Mouse (Mus musculus): ENCODE measurements at regions not wholly inside any gene's neighbourhood (a gene's known extent, or its start where the extent isn't known, plus 50 kb on each side); places are given as distances from the start of the nearest gene placed in this dataset.

DNA sequence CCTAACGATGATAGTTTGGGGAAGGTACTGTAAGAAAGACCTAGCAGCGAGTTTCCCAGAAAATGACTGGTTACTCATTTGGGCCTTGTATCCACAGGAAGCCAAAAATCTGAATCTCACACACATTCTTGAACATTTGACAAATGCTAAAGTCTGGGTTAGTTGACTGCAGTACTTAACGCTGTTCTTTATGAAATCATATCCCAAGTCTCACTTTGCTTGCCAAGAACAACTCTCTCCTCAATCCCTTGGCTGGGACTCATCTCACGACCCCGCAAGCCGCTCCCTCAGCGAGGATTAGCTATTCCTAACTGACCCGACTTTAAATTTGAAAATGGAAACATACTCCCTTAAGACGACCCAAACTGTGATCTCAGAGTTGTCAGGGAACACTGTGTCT lies 54.8 kb upstream of the Skap2 start:
- no peak overlapping the region for H3K9ac ChIP-seq (ENCODE audit: control insufficient read depth, low read depth, low read length, poor library complexity, severe bottlenecking)
- no peaks in the 10 kb centered on the region for H3K9me3 ChIP-seq (replicated peaks; ENCODE audit: insufficient read depth, low read length)
- TF ChIP-seq RAD21 (IDR thresholded peaks at IDR 0.05; ENCODE audit: low read depth, low read length), result no peak
- TF ChIP-seq TBP (IDR thresholded peaks at IDR 0.05; ENCODE audit: low read depth, low read length), result no peak
- no peak for TF ChIP-seq KAT2A (conservative IDR thresholded peaks at IDR 0.05; ENCODE audit: low read depth, low read length)
- no peak for TF ChIP-seq USF2 (IDR thresholded peaks at IDR 0.05; ENCODE audit: borderline replicate concordance in 1 of 2, insufficient read depth in 1 of 2, low read depth in 1 of 2, low read length in 2 of 2)
- no peak for TF ChIP-seq ELF1 (IDR thresholded peaks at IDR 0.05; ENCODE audit: low read depth, low read length)
- TF ChIP-seq USF1 (IDR thresholded peaks at IDR 0.05; ENCODE audit: low read depth, low read length), result no peak
- TF ChIP-seq RCOR1 (IDR thresholded peaks at IDR 0.05; ENCODE audit: low read depth, low read length), result no peak
- TF ChIP-seq MAFK (IDR thresholded peaks at IDR 0.05; ENCODE audit: borderline replicate concordance, low read depth, low read length), result no peak
- TF ChIP-seq GABPA (IDR thresholded peaks at IDR 0.05; ENCODE audit: low read depth, low read length), result no peak
- no peak for TF ChIP-seq MYC (IDR thresholded peaks at IDR 0.05; ENCODE audit: low read depth, low read length)
- TF ChIP-seq ZC3H11A (IDR thresholded peaks at IDR 0.05; ENCODE audit: low read depth, low read length), result no peak
- no peak for TF ChIP-seq ETS1 (IDR thresholded peaks at IDR 0.05; ENCODE audit: low read depth, low read length)
- TF ChIP-seq ZMIZ1 (IDR thresholded peaks at IDR 0.05; ENCODE audit: low read depth, low read length), result no peak
- no peak for TF ChIP-seq JUND (IDR thresholded peaks at IDR 0.05; ENCODE audit: low read depth, low read length)
- no peak for TF ChIP-seq CHD1 (IDR thresholded peaks at IDR 0.05; ENCODE audit: low read depth, low read length)
- no peak for TF ChIP-seq MAX (IDR thresholded peaks at IDR 0.05; ENCODE audit: low read length)
- TF ChIP-seq POLR2A (IDR thresholded peaks at IDR 0.05; ENCODE audit: control insufficient read depth in 1 of 2, insufficient read depth in 1 of 2, low read depth in 1 of 2, low read length in 2 of 2, poor library complexity in 1 of 2), result no peak
- TF ChIP-seq CTCF (IDR thresholded peaks at IDR 0.05 in 2 of 3, conservative IDR thresholded peaks at IDR 0.05 in 1 of 3; ENCODE audit: control insufficient read depth in 1 of 3, insufficient read depth in 1 of 3, low read depth in 2 of 3, low read length in 3 of 3, poor library complexity in 1 of 3, severe bottlenecking in 1 of 3), result no peak
- no peak for TF ChIP-seq MXI1 (IDR thresholded peaks at IDR 0.05; ENCODE audit: low read depth, low read length)
- H3K79me2 ChIP-seq (ENCODE audit: control insufficient read depth, insufficient read depth, low read length, poor library complexity), result no peaks in the 10 kb centered on the region
- no peak overlapping the region for H3K27ac ChIP-seq (ENCODE audit: control insufficient read depth, low read depth, low read length)
- peaks cover 4 to 12% of the 10 kb centered on the region in 2 experiments for H3K27me3 ChIP-seq (ENCODE audit: control insufficient read depth in 1 of 2, insufficient read depth in 2 of 2, low read length in 2 of 2)
- H3K4me1 ChIP-seq (ENCODE audit: control insufficient read depth in 1 of 2, insufficient read depth in 2 of 2, low read length in 2 of 2), result peaks cover 0 to 3% of the 10 kb centered on the region in 2 experiments; a peak in 2 of 4 replicates
- no peaks in the 10 kb centered on the region for H3K36me3 ChIP-seq (ENCODE audit: control insufficient read depth in 1 of 2, insufficient read depth in 2 of 2, low read length in 2 of 2)
- H3K4me3 ChIP-seq (ENCODE audit: control insufficient read depth in 1 of 2, insufficient read depth in 1 of 2, low read depth in 2 of 2, low read length in 2 of 2), result no peak overlapping the region
- no peak for DNase-seq (ENCODE audit: low read depth, low spot score)

DNA sequence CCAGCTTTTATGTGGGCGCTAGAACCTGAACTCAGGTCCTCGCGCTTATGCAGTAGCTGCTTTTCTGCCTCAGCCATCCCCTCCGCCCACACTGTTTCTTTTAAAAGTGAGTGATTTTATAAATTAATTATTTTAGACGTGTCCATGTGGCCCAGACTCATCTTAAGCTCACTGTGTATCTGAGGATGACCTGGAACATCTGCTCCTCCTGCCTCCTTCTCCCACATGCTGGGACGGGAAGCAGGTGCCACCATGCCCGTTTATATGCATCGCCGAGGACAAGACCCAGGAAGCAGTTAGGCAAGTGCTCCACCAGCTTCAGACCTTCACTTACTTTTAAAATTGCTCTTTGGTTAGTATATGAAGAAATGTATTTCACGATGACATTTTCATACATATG lies 53.3 kb upstream of the Skap2 start:
- TF ChIP-seq SIN3A (IDR thresholded peaks at IDR 0.05; ENCODE audit: low read length), result no peak
- DNase-seq (ENCODE audit: low read depth, low spot score), result no peak
- H3K4me3 ChIP-seq (ENCODE audit: control insufficient read depth in 1 of 2, insufficient read depth in 1 of 2, low read depth in 2 of 2, low read length in 2 of 2), result no peak overlapping the region

More for the DNA sequence above, 53.3 kb upstream of the Skap2 start:
- no peak overlapping the region for H3K9ac ChIP-seq (ENCODE audit: control insufficient read depth, low read depth, low read length, poor library complexity, severe bottlenecking)
- peaks cover 0 to 3% of the 10 kb centered on the region in 2 experiments; a peak in 2 of 4 replicates for H3K4me1 ChIP-seq (ENCODE audit: control insufficient read depth in 1 of 2, insufficient read depth in 2 of 2, low read length in 2 of 2)
- H3K27me3 ChIP-seq (ENCODE audit: control insufficient read depth in 1 of 2, insufficient read depth in 2 of 2, low read length in 2 of 2), result peaks cover 4 to 12% of the 10 kb centered on the region in 2 experiments
- no peaks in the 10 kb centered on the region for H3K79me2 ChIP-seq (ENCODE audit: control insufficient read depth, insufficient read depth, low read length, poor library complexity)
- no peak overlapping the region for H3K27ac ChIP-seq (ENCODE audit: control insufficient read depth, low read depth, low read length)
- H3K9me3 ChIP-seq (replicated peaks; ENCODE audit: insufficient read depth, low read length), result no peaks in the 10 kb centered on the region
- no peaks in the 10 kb centered on the region for H3K36me3 ChIP-seq (ENCODE audit: control insufficient read depth in 1 of 2, insufficient read depth in 2 of 2, low read length in 2 of 2)

Measured in MEL (cell line).